Mouse (Mus musculus): ENCODE measurements around the gene Hspa14. TPM values are rescaled to one million over a fixed set of nuclear protein-coding genes. Genes with fewer than 3 reads are reported as not detected.

Hspa14 gene
- total RNA-seq (2021) = 10 to 100 TPM; 33.4 to 35.3 TPM

GRCm38 (mm10) chr2:3512552-3513454 is at the start of gene Hspa14, which contains the start of the genes Gm45902 and Cdnf:
Gene Hspa14 (minus strand): TSS chr2:3512814.
Gene Gm45902 (minus strand): TSS chr2:3512790.
Gene Cdnf (plus strand): TSS chr2:3513030.
- peak; percentile 97 for DNase-seq
- intact Hi-C loops (cut with DNase I) = loop anchor here (2.0 to 5.0 kb wide), 2 partner anchors 38 to 176 kb away; partner anchors contain the start of genes Acbd7 and Suv39h2

GRCm38 (mm10) chr2:3546588-3546987 is 34.0 kb upstream of the Hspa14 start:
- DNase-seq = peak; percentile 55 to 60
- intact Hi-C loops (cut with DNase I) = loop anchor here (1.0 to 10.0 kb wide), 4 partner anchors 166 to 948 kb away; no protein-coding TSS in a partner anchor

- intact Hi-C loops (cut with DNase I) = loop anchor here (1.0 to 10.0 kb wide), 4 partner anchors 166 to 949 kb away; no protein-coding TSS in a partner anchor
- no peak for DNase-seq
Observed at GRCm38 (mm10) chr2:3546055-3546454, 33.4 kb upstream of the Hspa14 start.

- no peak for DNase-seq
- intact Hi-C loops (cut with DNase I) = loop anchor here (10.0 kb wide), 1 partner anchor 953 kb away; no protein-coding TSS in a partner anchor
Observed at GRCm38 (mm10) chr2:3541307-3542079, 28.9 kb upstream of the Hspa14 start.

- intact Hi-C loops (cut with DNase I) = no loop called here
- no peak for DNase-seq
Observed at GRCm38 (mm10) chr2:3526288-3526687, 13.7 kb upstream of the Hspa14 start.

GRCm38 (mm10) chr2:3522558-3522957 is 9.9 kb upstream of the Hspa14 start:
- no peak for DNase-seq
- intact Hi-C loops (cut with DNase I) = no loop called here

- DNase-seq = no peak
- intact Hi-C loops (cut with DNase I) = loop anchor here (2.0 to 5.0 kb wide), 2 partner anchors 37 to 175 kb away; partner anchors contain the start of genes Acbd7 and Suv39h2
Observed at GRCm38 (mm10) chr2:3512076-3512475, 538 bp downstream of the Hspa14 start.

GRCm38 (mm10) chr2:3500886-3501285 is 11.7 kb downstream of the Hspa14 start:
- intact Hi-C loops (cut with DNase I) = no loop called here
- no peak for DNase-seq

- no peak for DNase-seq
- intact Hi-C loops (cut with DNase I) = no loop called here
Observed at GRCm38 (mm10) chr2:3499543-3499942, 13.1 kb downstream of the Hspa14 start.

- intact Hi-C loops (cut with DNase I) = no loop called here
- no peak for DNase-seq
Observed at GRCm38 (mm10) chr2:3493833-3494409, 18.7 kb downstream of the Hspa14 start.

GRCm38 (mm10) chr2:3489816-3490215 is 22.8 kb downstream of the Hspa14 start:
- intact Hi-C loops (cut with DNase I) = no loop called here
- no peak for DNase-seq

GRCm38 (mm10) chr2:3480239-3480638 is 32.4 kb downstream of the Hspa14 start:
- no peak for DNase-seq
- intact Hi-C loops (cut with DNase I) = no loop called here

- intact Hi-C loops (cut with DNase I) = loop anchor here (2.0 kb wide), 2 partner anchors 37 to 55 kb away; partner anchors contain the start of genes Cdnf, Gm45902 and Hspa14
- DNase-seq = peak in 1 of 2 experiments; percentile 2
Observed at GRCm38 (mm10) chr2:3475746-3476251, 36.8 kb downstream of the Hspa14 start.

- intact Hi-C loops (cut with DNase I) = loop anchor here (2.0 kb wide), 2 partner anchors 38 to 54 kb away; partner anchors contain the start of genes Cdnf, Gm45902 and Hspa14
- peak; percentile 98 for DNase-seq
Observed at GRCm38 (mm10) chr2:3474861-3475283, 37.7 kb downstream of the Hspa14 start, which contains the start of gene Suv39h2. Gene Suv39h2 (minus strand): TSS chr2:3475031.

GRCm38 (mm10) chr2:3474361-3474805 is 38.2 kb downstream of the Hspa14 start:
- DNase-seq = peak; percentile 52 to 72
- intact Hi-C loops (cut with DNase I) = loop anchor here (2.0 kb wide), 2 partner anchors 38 to 54 kb away; partner anchors contain the start of genes Cdnf, Gm45902 and Hspa14

GRCm38 (mm10) chr2:3473891-3474290 is 38.7 kb downstream of the Hspa14 start:
- DNase-seq = no peak
- intact Hi-C loops (cut with DNase I) = loop anchor here (2.0 kb wide), 2 partner anchors 39 to 53 kb away; partner anchors contain the start of genes Cdnf, Gm45902 and Hspa14

GRCm38 (mm10) chr2:3456590-3456989 is 56.0 kb downstream of the Hspa14 start:
- intact Hi-C loops (cut with DNase I) = no loop called here
- no peak for DNase-seq

- DNase-seq = no peak
- intact Hi-C loops (cut with DNase I) = no loop called here
Observed at GRCm38 (mm10) chr2:3453096-3453495, 59.5 kb downstream of the Hspa14 start.

GRCm38 (mm10) chr2:3449431-3449830 is 63.2 kb downstream of the Hspa14 start:
- DNase-seq = no peak
- intact Hi-C loops (cut with DNase I) = no loop called here

GRCm38 (mm10) chr2:3445984-3446383 is 66.6 kb downstream of the Hspa14 start:
- DNase-seq = no peak
- intact Hi-C loops (cut with DNase I) = no loop called here

Data from heart, postnatal 10 days (tissue).